Mouse (Mus musculus) kidney, embryonic 14.5 days (tissue): ENCODE results near the gene Caml. TPM values are rescaled to one million over a fixed set of nuclear protein-coding genes. Genes with fewer than 3 reads are reported as not detected.
"Not testable (repeated sequence)": the region's sequence is repeated elsewhere in the genome, so short reads cannot be mapped to it uniquely, and the experiment has no call there.

Experiments used
- ATAC-seq: fragments of 200-750 bp; cut with Nextera tagmentation; 2 replicates; pipeline ENCODE4 v1.8.0; 2017; ENCODE audit warnings: moderate number of reproducible peaks, mild to moderate bottlenecking, moderate TSS enrichment, moderate library complexity; ENCODE audit not compliant: low FRiP score, low TSS enrichment
- H3K27ac ChIP-seq: fragments of 300-500 bp; sonication (generic); 2 replicates; pipeline ENCODE4 v1.5.1; 2014; ENCODE audit warnings: low read depth, mild to moderate bottlenecking, low read length, moderate library complexity, mixed read lengths
- H3K27me3 ChIP-seq: fragments of 300-500 bp; sonication (generic); 2 replicates; pipeline ENCODE4 v1.6.1; 2014; ENCODE audit warnings: mild to moderate bottlenecking, low read length; ENCODE audit not compliant: control insufficient read depth, insufficient read depth
- H3K36me3 ChIP-seq: fragments of 300-500 bp; sonication (generic); 2 replicates; pipeline ENCODE4 v1.6.1; 2014; ENCODE audit warnings: low read length, mixed read lengths; ENCODE audit not compliant: control insufficient read depth, insufficient read depth
- H3K4me1 ChIP-seq: fragments of 300-500 bp; sonication (generic); 2 replicates; pipeline ENCODE4 v1.6.1; 2014; ENCODE audit warnings: low read length, mixed read lengths; ENCODE audit not compliant: control insufficient read depth, insufficient read depth
- H3K4me2 ChIP-seq: fragments of 300-500 bp; sonication (generic); replicated peaks from 2 replicates; pipeline ENCODE4 v1.6.1; 2014; ENCODE audit warnings: low read depth, mild to moderate bottlenecking, low read length
- H3K4me3 ChIP-seq: fragments of 300-500 bp; sonication (generic); 2 replicates; pipeline ENCODE4 v1.5.1; 2014; ENCODE audit warnings: mild to moderate bottlenecking, low read length
- H3K9ac ChIP-seq: fragments of 300-500 bp; sonication (generic); 2 replicates; pipeline ENCODE4 v1.6.1; 2014; ENCODE audit warnings: low read depth, mild to moderate bottlenecking, low read length, moderate library complexity
- H3K9me3 ChIP-seq: fragments of 300-500 bp; sonication (generic); 2 replicates; pipeline ENCODE4 v1.6.1; 2016; ENCODE audit warnings: low read length; ENCODE audit not compliant: control insufficient read depth
- WGBS: fragments of 180-500 bp; shearing (Covaris S2); extraction: QIAGEN DNeasy Blood & Tissue Kit; methylation state at CpG from one replicate; pipeline ENCODE4 v1.1.7; 2014; 5-methylcytosine and 5-hydroxymethylcytosine counted together
- polyA plus RNA-seq: library from polyadenylated mRNA; unstranded; fragments of >200 nt; fragmentation: Nextera tagmentation; extraction: Ambion mirVana; gene quantifications from 2 replicates; pipeline ENCODE4 v1.2.1, GENCODE M21; 2014

Caml gene
- polyA plus RNA-seq = 58.3 and 60.3 TPM in 2 replicates

GRCm38 (mm10) chr13:55622649-55623541 lies at the start of gene Caml:
Gene Caml (plus strand): TSS chr13:55623005.
- H3K4me3 ChIP-seq = peak within 1 kb of the TSS; percentile 86
- peak within 1 kb of the TSS; percentile 79 for H3K9ac ChIP-seq
- peak within 1 kb of the TSS; percentile 86 for H3K27ac ChIP-seq
- under 1% methylated on average over 59 of the region's 59 CpGs for WGBS
- H3K4me1 ChIP-seq = peaks cover 6% of the 10 kb centered on the region; the same call in 1 of the 2 replicates
- H3K4me2 ChIP-seq = peak within 1 kb of the TSS; percentile 67
- no peaks in the 10 kb centered on the region for H3K9me3 ChIP-seq
- no peaks in the 10 kb centered on the region for H3K27me3 ChIP-seq
- peak; percentile 98 for ATAC-seq
- H3K36me3 ChIP-seq = peaks cover 25% of the 10 kb centered on the region; the same call in 1 of the 2 replicates

DNA sequence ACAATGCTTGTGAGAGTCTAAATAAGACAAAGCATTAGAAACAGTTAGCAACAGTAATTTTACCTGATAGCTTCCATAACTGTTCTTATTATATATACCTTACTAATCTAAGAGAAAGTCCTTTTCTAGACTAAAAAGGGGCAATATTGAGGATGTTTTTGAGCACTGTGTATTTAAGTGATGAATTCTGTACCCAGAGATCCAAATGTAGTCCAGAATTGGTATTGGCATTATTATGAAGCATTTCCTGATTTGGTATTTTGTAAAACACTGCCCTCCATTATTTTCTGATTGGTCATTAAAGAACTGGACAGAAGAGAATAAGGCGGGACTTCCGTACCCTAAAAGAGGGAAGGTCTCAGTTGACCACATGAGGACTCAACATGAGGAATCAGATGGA lies 49.4 kb upstream of the Caml start, which contains the start of gene Tmed9:
Gene Tmed9, plus strand, starts transcription at position 301 of the 400 bp plus-strand sequence.
- no peak within 1 kb of the TSS for H3K4me3 ChIP-seq
- no peaks in the 10 kb centered on the region for H3K27me3 ChIP-seq
- H3K27ac ChIP-seq = no peak within 1 kb of the TSS
- H3K9me3 ChIP-seq = peaks cover 3% of the 10 kb centered on the region; the same call in 1 of the 2 replicates
- peaks cover 8% of the 10 kb centered on the region; the same call in 1 of the 2 replicates for H3K4me1 ChIP-seq
- no peak within 1 kb of the TSS for H3K4me2 ChIP-seq
- no peak for ATAC-seq
- 97% methylated on average over 2 of the region's 2 CpGs for WGBS
- peaks cover 3% of the 10 kb centered on the region; the same call in 1 of the 2 replicates for H3K36me3 ChIP-seq
- no peak within 1 kb of the TSS for H3K9ac ChIP-seq

- H3K4me3 ChIP-seq = no peak overlapping the region
- H3K9me3 ChIP-seq = peaks cover 3% of the 10 kb centered on the region; the same call in 1 of the 2 replicates
- ATAC-seq = no peak
- no peak overlapping the region for H3K27ac ChIP-seq
- no peaks in the 10 kb centered on the region for H3K27me3 ChIP-seq
- peaks cover 4% of the 10 kb centered on the region; the same call in 1 of the 2 replicates for H3K4me1 ChIP-seq
- H3K4me2 ChIP-seq = no peak overlapping the region
- no peak overlapping the region for H3K9ac ChIP-seq
- WGBS = 64% methylated on average over 5 of the region's 5 CpGs
- H3K36me3 ChIP-seq = no peaks in the 10 kb centered on the region
Observed at GRCm38 (mm10) chr13:55574321-55574720, 48.5 kb upstream of the Caml start.

DNA sequence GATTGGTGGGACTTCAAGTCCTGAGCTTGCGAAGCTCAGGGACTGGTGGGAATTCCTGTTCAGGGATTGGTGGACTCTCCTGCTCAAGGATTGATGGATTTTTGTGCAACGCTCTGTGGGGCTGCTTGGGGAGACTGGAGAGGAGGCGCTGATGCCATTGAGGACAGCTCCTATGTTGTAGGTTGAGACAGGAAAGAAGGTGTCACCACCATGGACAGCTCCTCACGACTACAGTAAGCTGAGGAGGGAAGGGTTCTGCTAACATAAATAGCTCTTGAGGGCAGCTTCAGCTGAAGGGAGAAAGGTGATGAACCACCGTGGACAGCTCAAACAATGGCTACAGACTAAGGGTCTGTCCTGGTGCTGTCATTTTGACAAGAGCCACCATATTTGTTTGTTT lies 46.9 kb upstream of the Caml start:
- H3K4me3 ChIP-seq = no peak overlapping the region
- no peak overlapping the region for H3K4me2 ChIP-seq
- H3K27me3 ChIP-seq = no peaks in the 10 kb centered on the region
- no peak overlapping the region for H3K9ac ChIP-seq
- no peak overlapping the region for H3K27ac ChIP-seq
- WGBS = 57% methylated on average over 5 of the region's 5 CpGs
- no peaks in the 10 kb centered on the region for H3K36me3 ChIP-seq
- no peak for ATAC-seq
- no peaks in the 10 kb centered on the region for H3K4me1 ChIP-seq
- peaks cover 3% of the 10 kb centered on the region; the same call in 1 of the 2 replicates for H3K9me3 ChIP-seq

DNA sequence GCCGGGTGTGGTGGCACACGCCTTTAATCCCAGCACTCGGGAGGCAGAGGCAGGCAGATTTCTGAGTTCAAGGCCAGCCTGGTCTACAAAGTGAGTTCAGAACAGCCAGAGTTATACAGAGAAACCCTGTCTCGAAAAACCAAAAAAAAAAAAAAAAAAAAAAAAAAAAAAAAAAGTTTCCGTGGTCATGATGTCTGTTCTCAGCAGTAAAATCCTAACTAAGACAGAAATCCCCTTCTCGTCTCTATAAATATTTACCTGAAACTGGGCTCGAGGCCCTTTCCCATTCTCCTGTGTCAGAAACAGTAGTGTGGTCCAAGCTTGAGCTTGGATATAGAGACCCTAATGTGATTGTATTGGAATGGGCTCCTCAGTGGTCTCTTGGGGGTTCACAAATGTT lies 45.9 kb upstream of the Caml start:
- H3K9me3 ChIP-seq, ATAC-seq, H3K9ac ChIP-seq, H3K4me3 ChIP-seq, H3K36me3 ChIP-seq, H3K27me3 ChIP-seq, H3K4me2 ChIP-seq, H3K4me1 ChIP-seq, H3K27ac ChIP-seq: not testable (repeated sequence)
- 90% methylated on average over 7 of the region's 7 CpGs for WGBS

GRCm38 (mm10) chr13:55578086-55578485 lies 44.7 kb upstream of the Caml start:
- ATAC-seq = no peak
- 83% methylated on average over 4 of the region's 4 CpGs for WGBS

GRCm38 (mm10) chr13:55591961-55592490 lies 30.8 kb upstream of the Caml start:
- no peak overlapping the region for H3K4me3 ChIP-seq
- WGBS = 78% methylated on average over 4 of the region's 4 CpGs
- H3K9ac ChIP-seq = no peak overlapping the region
- H3K9me3 ChIP-seq = no peaks in the 10 kb centered on the region
- H3K36me3 ChIP-seq = peaks cover 27% of the 10 kb centered on the region
- no peaks in the 10 kb centered on the region; the same call in 1 of the 2 replicates for H3K4me1 ChIP-seq
- peak; percentile 8; the same call in 1 of the 2 replicates for ATAC-seq
- H3K27me3 ChIP-seq = no peaks in the 10 kb centered on the region; the same call in 1 of the 2 replicates
- no peak overlapping the region for H3K27ac ChIP-seq
- no peak overlapping the region for H3K4me2 ChIP-seq

More at GRCm38 (mm10) chr13:55578086-55578485, 44.7 kb upstream of the Caml start:
- Histone ChIP-seq H3K9ac (no peak overlapping the region), H3K27me3 (no peaks in the 10 kb centered on the region), H3K27ac (no peak overlapping the region), H3K9me3 (peaks cover 3% of the 10 kb centered on the region; the same call in 1 of the 2 replicates), H3K4me3 (no peak overlapping the region), H3K4me2 (no peak overlapping the region), H3K4me1 (no peaks in the 10 kb centered on the region), H3K36me3 (no peaks in the 10 kb centered on the region)

- Histone ChIP-seq H3K36me3 (peaks cover 32% of the 10 kb centered on the region), H3K4me1 (no peaks in the 10 kb centered on the region; the same call in 1 of the 2 replicates), H3K27me3 (no peaks in the 10 kb centered on the region; the same call in 1 of the 2 replicates), H3K4me2 (peak overlapping the region; percentile 41), H3K27ac (no peak overlapping the region), H3K9ac (peak overlapping the region; percentile 90), H3K9me3 (no peaks in the 10 kb centered on the region), H3K4me3 (peak overlapping the region; percentile 93)
- peak; percentile 98 for ATAC-seq
- WGBS = 4% methylated on average over 29 of the region's 29 CpGs
Observed at GRCm38 (mm10) chr13:55592512-55593253, 30.1 kb upstream of the Caml start.
